Mouse (Mus musculus) liver, adult 2 months (tissue): ENCODE measurements around the gene Fkbp10.

ENCODE experiments used
- CTCF ChIP-seq: fragments of 200-500 bp; IDR thresholded peaks from 2 replicates; pipeline ENCODE4 v1.5.1; 2011; ENCODE audit warnings: low read depth, low read length, control low read depth
- POLR2A ChIP-seq: fragments of 200-500 bp; IDR thresholded peaks from 2 replicates; pipeline ENCODE4 v1.6.1; 2011; ENCODE audit warnings: low read length, control low read depth; ENCODE audit not compliant: insufficient read depth; ENCODE audit errors: extremely low read depth

GRCm38 (mm10) chr11:100404456-100405074 is 10.9 kb upstream of the Fkbp10 start:
- TF ChIP-seq CTCF (no peak), POLR2A (no peak)
